Mouse (Mus musculus): ENCODE data around the gene Cd164l2. TPM values are rescaled to one million over a fixed set of nuclear protein-coding genes. Genes with fewer than 3 reads are reported as not detected.

The Cd164l2 gene
- polyA plus RNA-seq, 1 experiment from 2014 or later, result 1.6 TPM

GRCm38 (mm10) chr4:133212562-133213267 lies 784 bp downstream of the Cd164l2 start:
- H3K36me3 ChIP-seq (ENCODE audit: control insufficient read depth, insufficient read depth, low read length), result no peaks in the 10 kb centered on the region
- peak overlapping the region; percentile 55 for H3K9ac ChIP-seq (ENCODE audit: low read depth, low read length)
- peak; percentile 87 for ATAC-seq
- no peaks in the 10 kb centered on the region for H3K9me3 ChIP-seq (ENCODE audit: control insufficient read depth, low read length)
- H3K4me2 ChIP-seq (ENCODE audit: low read depth, low read length), result peak overlapping the region; percentile 84
- peak overlapping the region; percentile 61 for H3K4me3 ChIP-seq (ENCODE audit: low read length)
- H3K27ac ChIP-seq (ENCODE audit: low read length), result no peak overlapping the region
- WGBS, result 2% methylated on average over 44 of the region's 44 CpGs
- H3K4me1 ChIP-seq (ENCODE audit: control insufficient read depth, insufficient read depth, low read length), result peaks cover 13% of the 10 kb centered on the region
- peaks cover 8% of the 10 kb centered on the region for H3K27me3 ChIP-seq (replicated peaks; ENCODE audit: control insufficient read depth, insufficient read depth, low read length)

- ATAC-seq, result peak; percentile 39
- 3% methylated on average over 8 of the region's 9 CpGs for WGBS
- Histone ChIP-seq H3K27me3 (replicated peaks; ENCODE audit: control insufficient read depth, insufficient read depth, low read length) (peaks cover 8% of the 10 kb centered on the region), H3K4me1 (ENCODE audit: control insufficient read depth, insufficient read depth, low read length) (peaks cover 13% of the 10 kb centered on the region), H3K9me3 (ENCODE audit: control insufficient read depth, low read length) (no peaks in the 10 kb centered on the region), H3K9ac (ENCODE audit: low read depth, low read length) (no peak overlapping the region), H3K4me3 (ENCODE audit: low read length) (peak overlapping the region; percentile 61), H3K36me3 (ENCODE audit: control insufficient read depth, insufficient read depth, low read length) (no peaks in the 10 kb centered on the region), H3K4me2 (ENCODE audit: low read depth, low read length) (peak overlapping the region; percentile 84), H3K27ac (ENCODE audit: low read length) (no peak overlapping the region)
Measured at GRCm38 (mm10) chr4:133213268-133213590, 1.3 kb downstream of the Cd164l2 start.

GRCm38 (mm10) chr4:133213661-133214060 lies 1.7 kb downstream of the Cd164l2 start:
- Histone ChIP-seq H3K4me2 (ENCODE audit: low read depth, low read length) (peak overlapping the region; percentile 84; the same call in 1 of the 2 replicates), H3K9me3 (ENCODE audit: control insufficient read depth, low read length) (no peaks in the 10 kb centered on the region), H3K9ac (ENCODE audit: low read depth, low read length) (no peak overlapping the region), H3K4me1 (ENCODE audit: control insufficient read depth, insufficient read depth, low read length) (peaks cover 13% of the 10 kb centered on the region), H3K27me3 (replicated peaks; ENCODE audit: control insufficient read depth, insufficient read depth, low read length) (peaks cover 8% of the 10 kb centered on the region), H3K36me3 (ENCODE audit: control insufficient read depth, insufficient read depth, low read length) (no peaks in the 10 kb centered on the region), H3K27ac (ENCODE audit: low read length) (no peak overlapping the region), H3K4me3 (ENCODE audit: low read length) (no peak overlapping the region)
- 14% methylated on average over 10 of the region's 10 CpGs for WGBS
- ATAC-seq, result no peak

- Histone ChIP-seq H3K9me3 (ENCODE audit: control insufficient read depth, low read length) (no peaks in the 10 kb centered on the region), H3K27ac (ENCODE audit: low read length) (no peak overlapping the region), H3K4me3 (ENCODE audit: low read length) (no peak overlapping the region), H3K4me2 (ENCODE audit: low read depth, low read length) (no peak overlapping the region), H3K9ac (ENCODE audit: low read depth, low read length) (no peak overlapping the region), H3K36me3 (ENCODE audit: control insufficient read depth, insufficient read depth, low read length) (no peaks in the 10 kb centered on the region), H3K4me1 (ENCODE audit: control insufficient read depth, insufficient read depth, low read length) (peaks cover 12% of the 10 kb centered on the region), H3K27me3 (replicated peaks; ENCODE audit: control insufficient read depth, insufficient read depth, low read length) (peaks cover 9% of the 10 kb centered on the region)
- 6% methylated on average over 5 of the region's 5 CpGs for WGBS
- ATAC-seq, result no peak
Measured at GRCm38 (mm10) chr4:133217641-133218040, 5.7 kb downstream of the Cd164l2 start.

GRCm38 (mm10) chr4:133218745-133219144 lies 6.8 kb downstream of the Cd164l2 start:
- no peak overlapping the region for H3K4me2 ChIP-seq (ENCODE audit: low read depth, low read length)
- H3K36me3 ChIP-seq (ENCODE audit: control insufficient read depth, insufficient read depth, low read length), result no peaks in the 10 kb centered on the region
- no peaks in the 10 kb centered on the region for H3K9me3 ChIP-seq (ENCODE audit: control insufficient read depth, low read length)
- no peak overlapping the region for H3K9ac ChIP-seq (ENCODE audit: low read depth, low read length)
- 86% methylated on average over 3 of the region's 3 CpGs for WGBS
- no peak for ATAC-seq
- H3K27ac ChIP-seq (ENCODE audit: low read length), result no peak overlapping the region
- H3K4me3 ChIP-seq (ENCODE audit: low read length), result no peak overlapping the region
- H3K4me1 ChIP-seq (ENCODE audit: control insufficient read depth, insufficient read depth, low read length), result peaks cover 6% of the 10 kb centered on the region; the same call in 1 of the 2 replicates
- 0 out of 2 replicates have a peak, but pooled peaks cover 4% of the 10 kb centered on the region for H3K27me3 ChIP-seq (replicated peaks; ENCODE audit: control insufficient read depth, insufficient read depth, low read length)

GRCm38 (mm10) chr4:133220656-133221055 lies 8.7 kb downstream of the Cd164l2 start:
- H3K4me3 ChIP-seq (ENCODE audit: low read length), result peak overlapping the region; percentile 48
- peaks cover 6% of the 10 kb centered on the region; the same call in 1 of the 2 replicates for H3K4me1 ChIP-seq (ENCODE audit: control insufficient read depth, insufficient read depth, low read length)
- H3K36me3 ChIP-seq (ENCODE audit: control insufficient read depth, insufficient read depth, low read length), result no peaks in the 10 kb centered on the region
- ATAC-seq, result peak; percentile 65; the same call in 1 of the 2 replicates
- H3K9ac ChIP-seq (ENCODE audit: low read depth, low read length), result peak overlapping the region; percentile 67
- no peak overlapping the region for H3K27ac ChIP-seq (ENCODE audit: low read length)
- 1% methylated on average over 25 of the region's 25 CpGs for WGBS
- peak overlapping the region; percentile 87 for H3K4me2 ChIP-seq (ENCODE audit: low read depth, low read length)
- 0 out of 2 replicates have a peak, but pooled peaks cover 4% of the 10 kb centered on the region for H3K27me3 ChIP-seq (replicated peaks; ENCODE audit: control insufficient read depth, insufficient read depth, low read length)
- no peaks in the 10 kb centered on the region for H3K9me3 ChIP-seq (ENCODE audit: control insufficient read depth, low read length)

GRCm38 (mm10) chr4:133221701-133222100 lies 9.8 kb downstream of the Cd164l2 start:
- Histone ChIP-seq H3K9me3 (ENCODE audit: control insufficient read depth, low read length) (no peaks in the 10 kb centered on the region), H3K4me3 (ENCODE audit: low read length) (no peak overlapping the region), H3K4me1 (ENCODE audit: control insufficient read depth, insufficient read depth, low read length) (peaks cover 6% of the 10 kb centered on the region; the same call in 1 of the 2 replicates), H3K9ac (ENCODE audit: low read depth, low read length) (no peak overlapping the region), H3K4me2 (ENCODE audit: low read depth, low read length) (no peak overlapping the region), H3K36me3 (ENCODE audit: control insufficient read depth, insufficient read depth, low read length) (no peaks in the 10 kb centered on the region), H3K27me3 (replicated peaks; ENCODE audit: control insufficient read depth, insufficient read depth, low read length) (0 out of 2 replicates have a peak, but pooled peaks cover 4% of the 10 kb centered on the region), H3K27ac (ENCODE audit: low read length) (no peak overlapping the region)
- WGBS, result 88% methylated on average over 8 of the region's 8 CpGs
- no peak for ATAC-seq

GRCm38 (mm10) chr4:133223875-133224274 lies 11.9 kb downstream of the Cd164l2 start:
- H3K27me3 ChIP-seq (replicated peaks; ENCODE audit: control insufficient read depth, insufficient read depth, low read length), result 0 out of 2 replicates have a peak, but pooled peaks cover 4% of the 10 kb centered on the region
- no peak overlapping the region for H3K9ac ChIP-seq (ENCODE audit: low read depth, low read length)

GRCm38 (mm10) chr4:133226073-133226472 lies 14.1 kb downstream of the Cd164l2 start:
- Histone ChIP-seq H3K27ac (ENCODE audit: low read length) (no peak overlapping the region), H3K9ac (ENCODE audit: low read depth, low read length) (no peak overlapping the region), H3K27me3 (replicated peaks; ENCODE audit: control insufficient read depth, insufficient read depth, low read length) (no peaks in the 10 kb centered on the region), H3K4me2 (ENCODE audit: low read depth, low read length) (no peak overlapping the region), H3K36me3 (ENCODE audit: control insufficient read depth, insufficient read depth, low read length) (no peaks in the 10 kb centered on the region), H3K4me3 (ENCODE audit: low read length) (no peak overlapping the region), H3K4me1 (ENCODE audit: control insufficient read depth, insufficient read depth, low read length) (no peaks in the 10 kb centered on the region), H3K9me3 (ENCODE audit: control insufficient read depth, low read length) (no peaks in the 10 kb centered on the region)
- 71% methylated on average over 10 of the region's 10 CpGs for WGBS
- no peak for ATAC-seq

More at GRCm38 (mm10) chr4:133223875-133224274, 11.9 kb downstream of the Cd164l2 start:
- 48% methylated on average over 5 of the region's 5 CpGs for WGBS
- Histone ChIP-seq H3K4me1 (ENCODE audit: control insufficient read depth, insufficient read depth, low read length) (peaks cover 6% of the 10 kb centered on the region; the same call in 1 of the 2 replicates), H3K27ac (ENCODE audit: low read length) (no peak overlapping the region), H3K4me2 (ENCODE audit: low read depth, low read length) (no peak overlapping the region), H3K9me3 (ENCODE audit: control insufficient read depth, low read length) (no peaks in the 10 kb centered on the region), H3K4me3 (ENCODE audit: low read length) (no peak overlapping the region), H3K36me3 (ENCODE audit: control insufficient read depth, insufficient read depth, low read length) (no peaks in the 10 kb centered on the region)
- no peak for ATAC-seq

All from intestine, embryonic 16.5 days (tissue).